Mouse (Mus musculus) megakaryocyte progenitor cell, adult 5-6 weeks (primary cell): ENCODE data around the gene Tmem115. TPM values are rescaled to one million over a fixed set of nuclear protein-coding genes. Genes with fewer than 3 reads are reported as not detected.
"Not testable (repeated sequence)": the region's sequence is repeated elsewhere in the genome, so short reads cannot be mapped to it uniquely, and the experiment has no call there.

Experiments
- ATAC-seq: replicated peaks from 2 replicates; pipeline ENCODE4 v1.8.0; 2016; ENCODE audit warnings: mild to moderate bottlenecking, moderate TSS enrichment, inconsistent platforms; ENCODE audit not compliant: poor library complexity
- total RNA-seq, 2 experiments: library from RNA; stranded (forward) in 1 of 2; stranded (reverse) in 1 of 2; fragments of 157-497, 149-512 nt in 1 of 2; fragments of 200-1000 nt in 1 of 2; gene quantifications; 2 replicates each; pipeline versions ENCODE4 v1.2.3 to v1.2.4; 2015 to 2017

Gene Tmem115
- total RNA-seq, 2 experiments from 2014 or later = 12.3 to 19.9 TPM

DNA sequence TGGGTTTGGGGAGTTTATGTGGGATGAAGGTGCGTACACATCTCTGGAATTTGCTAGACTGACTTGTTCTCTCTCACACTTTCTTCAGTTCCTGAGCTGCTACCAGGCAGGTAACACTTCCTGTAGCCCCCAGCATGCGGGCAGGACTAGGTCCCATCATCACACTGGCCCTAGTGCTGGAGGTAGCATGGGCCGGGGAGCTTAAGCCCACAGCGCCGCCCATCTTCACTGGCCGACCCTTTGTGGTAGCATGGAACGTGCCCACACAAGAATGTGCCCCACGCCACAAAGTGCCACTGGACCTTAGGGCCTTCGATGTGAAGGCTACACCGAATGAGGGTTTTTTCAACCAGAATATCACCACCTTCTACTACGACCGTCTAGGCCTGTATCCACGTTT lies 36.3 kb downstream of the Tmem115 start:
- ATAC-seq = no peak

DNA sequence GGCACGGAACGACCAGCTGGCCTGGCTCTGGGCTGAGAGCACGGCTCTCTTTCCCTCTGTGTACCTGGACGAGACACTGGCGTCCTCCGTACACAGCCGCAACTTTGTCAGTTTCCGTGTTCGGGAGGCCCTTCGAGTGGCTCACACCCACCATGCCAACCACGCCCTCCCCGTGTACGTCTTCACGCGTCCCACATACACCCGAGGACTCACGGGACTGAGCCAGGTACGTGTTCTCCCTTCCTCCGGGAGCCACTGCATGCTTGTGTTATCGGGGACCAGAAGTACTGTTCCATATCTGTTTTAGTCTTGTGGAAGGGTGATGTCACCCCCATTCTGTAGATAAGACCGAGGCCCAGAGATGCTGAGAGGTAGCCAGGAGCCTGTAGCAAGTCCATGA lies 37.1 kb downstream of the Tmem115 start:
- ATAC-seq = peak; percentile 32

DNA sequence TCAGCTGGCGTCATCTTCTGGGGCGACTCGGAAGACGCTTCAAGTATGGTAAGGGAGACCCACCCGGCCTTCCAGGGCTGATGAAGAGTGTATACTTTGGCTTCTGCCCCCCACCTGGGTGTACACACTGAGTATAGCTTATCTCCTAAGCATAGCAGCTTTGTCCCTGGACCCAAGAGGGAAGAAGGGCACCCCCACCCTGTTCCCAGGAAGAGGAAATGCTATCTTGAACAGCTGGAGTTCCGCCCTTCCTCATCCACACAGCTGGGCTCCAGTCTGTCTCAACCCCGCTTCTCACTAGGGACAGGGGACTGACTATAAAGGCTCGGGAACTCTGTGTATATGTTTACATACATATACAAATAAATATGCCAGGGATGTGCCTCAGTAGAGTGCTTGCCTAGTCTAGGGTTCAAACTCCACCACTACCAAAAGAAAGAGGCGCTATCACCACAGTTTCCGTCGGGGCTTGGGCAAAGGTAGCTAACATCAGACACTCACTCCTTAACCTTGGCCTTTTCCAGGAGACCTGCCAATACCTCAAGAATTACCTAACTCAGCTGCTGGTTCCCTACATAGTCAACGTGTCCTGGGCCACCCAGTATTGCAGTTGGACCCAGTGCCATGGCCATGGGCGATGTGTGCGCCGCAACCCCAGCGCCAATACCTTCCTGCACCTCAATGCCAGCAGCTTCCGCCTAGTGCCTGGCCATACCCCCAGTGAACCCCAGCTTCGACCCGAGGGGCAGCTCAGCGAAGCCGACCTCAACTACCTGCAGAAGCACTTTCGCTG lies 38.0 kb downstream of the Tmem115 start:
- ATAC-seq = no peak

DNA sequence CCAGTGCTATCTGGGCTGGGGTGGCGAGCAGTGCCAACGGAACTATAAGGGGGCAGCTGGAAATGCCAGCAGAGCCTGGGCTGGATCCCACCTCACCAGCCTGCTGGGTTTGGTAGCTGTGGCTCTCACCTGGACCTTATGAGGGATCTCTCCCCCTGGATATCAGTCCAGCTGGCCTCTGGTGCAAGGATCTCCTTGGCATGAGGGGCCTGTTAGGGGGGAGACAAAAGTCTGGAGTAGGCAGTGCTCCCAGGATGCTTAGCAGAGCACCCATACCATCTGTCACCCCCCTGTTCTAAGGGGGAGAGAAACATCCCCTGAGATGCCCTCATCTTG lies 38.5 kb downstream of the Tmem115 start:
- ATAC-seq = no peak

DNA sequence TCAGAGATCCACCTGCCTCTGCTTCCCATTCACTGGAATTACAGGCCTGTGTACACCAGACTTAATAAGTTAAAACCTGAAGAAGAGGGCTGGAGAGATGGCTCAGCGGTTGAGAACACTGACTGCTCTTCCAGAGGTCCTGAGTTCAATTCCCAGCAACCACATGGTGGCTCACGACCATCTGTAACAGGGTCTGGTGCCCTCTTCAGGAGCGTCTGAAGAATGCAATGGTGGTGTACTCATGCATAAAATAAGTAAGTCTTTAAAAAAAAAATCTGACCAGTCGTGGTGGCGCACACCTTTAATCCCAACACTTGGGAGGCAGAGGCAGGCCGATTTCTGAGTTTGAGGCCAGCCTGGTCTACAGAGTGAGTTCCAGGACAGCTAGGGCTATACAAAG lies 40.0 kb downstream of the Tmem115 start:
- ATAC-seq = not testable (repeated sequence)

DNA sequence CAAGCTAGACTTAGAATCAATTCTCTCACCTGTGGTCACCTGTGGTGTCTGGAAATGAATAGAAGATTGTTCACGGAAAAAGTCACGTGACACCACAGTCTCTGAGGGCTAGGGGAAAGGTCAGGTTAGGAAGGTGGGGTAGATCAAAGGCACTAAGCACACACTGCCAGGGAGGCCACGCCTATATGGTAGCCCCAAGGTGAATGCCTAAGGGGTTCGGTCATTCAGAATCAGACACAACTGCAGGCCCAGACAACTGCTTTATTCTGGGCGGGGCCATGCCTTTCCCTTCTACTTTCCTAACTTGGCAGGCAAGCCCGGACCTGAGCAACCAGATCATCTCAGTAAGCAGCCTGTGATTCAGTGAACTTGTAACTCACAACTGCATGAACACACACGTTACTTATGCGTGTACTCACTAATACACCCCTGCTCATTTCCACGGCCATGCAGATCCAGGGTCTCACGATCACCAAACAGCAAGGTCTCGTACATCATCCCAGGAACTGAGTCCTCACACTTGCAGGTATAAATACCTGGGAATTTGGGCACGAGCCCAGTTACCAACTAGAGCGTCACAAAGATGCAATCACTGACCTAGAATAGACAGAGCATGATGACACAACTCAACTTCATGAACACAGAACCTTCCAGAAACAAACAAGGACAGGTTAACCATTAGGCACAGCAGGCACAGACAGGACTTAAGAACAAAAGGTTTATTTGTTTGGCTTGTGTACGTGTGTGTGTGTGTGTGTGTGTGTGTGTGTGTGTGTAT lies 42.0 kb downstream of the Tmem115 start:
- no peak for ATAC-seq

DNA sequence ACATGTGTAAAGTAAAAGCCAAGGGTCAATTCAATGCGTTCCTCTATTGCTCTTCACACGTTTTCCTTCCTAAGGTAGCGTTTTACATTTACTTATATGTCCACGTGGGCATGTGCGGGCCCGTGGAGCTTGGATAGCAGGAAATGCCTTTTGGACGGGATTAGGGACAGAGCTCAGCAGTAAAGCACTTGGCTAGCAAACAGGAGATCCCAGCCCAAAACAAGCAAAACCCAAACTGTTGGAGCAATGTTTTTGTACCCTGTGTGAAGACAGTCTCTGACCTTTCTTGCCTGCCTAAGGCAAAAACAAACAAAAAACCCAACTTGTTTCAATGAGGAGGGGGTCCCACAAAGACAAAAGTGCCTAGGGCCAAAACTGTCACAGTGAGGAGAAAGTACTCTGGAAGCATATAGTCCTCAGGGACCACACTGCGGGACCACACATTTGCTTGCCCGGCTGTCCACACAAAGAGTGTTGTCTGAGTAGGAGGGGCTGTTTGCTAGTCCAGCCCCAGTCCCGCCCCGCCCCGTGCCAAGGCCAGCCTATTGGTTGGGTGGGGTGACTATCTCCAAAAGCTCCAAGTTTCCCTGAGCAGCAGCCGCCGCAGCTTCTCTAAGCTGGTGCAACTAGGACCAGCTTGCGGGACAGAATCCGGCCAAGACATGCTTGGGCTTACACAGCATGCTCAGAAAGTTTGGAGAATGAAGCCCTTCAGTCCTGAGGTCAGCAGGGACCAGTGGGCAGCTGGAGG lies 42.8 kb downstream of the Tmem115 start, which contains the start of gene Hyal1:
Hyal1 (plus strand) TSS at position 571 of the 751 bp plus-strand sequence.
- peak; percentile 71 for ATAC-seq

DNA sequence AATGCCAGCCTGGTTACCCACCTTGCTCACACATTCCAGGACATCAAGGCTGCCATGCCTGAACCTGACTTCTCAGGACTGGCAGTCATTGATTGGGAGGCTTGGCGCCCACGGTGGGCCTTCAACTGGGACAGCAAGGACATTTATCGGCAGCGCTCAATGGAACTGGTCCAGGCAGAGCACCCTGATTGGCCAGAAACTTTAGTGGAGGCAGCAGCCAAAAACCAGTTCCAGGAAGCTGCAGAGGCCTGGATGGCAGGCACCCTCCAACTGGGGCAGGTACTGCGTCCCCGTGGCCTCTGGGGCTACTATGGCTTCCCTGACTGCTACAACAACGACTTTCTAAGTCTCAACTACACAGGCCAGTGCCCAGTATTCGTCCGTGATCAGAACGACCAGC lies 44.1 kb downstream of the Tmem115 start:
- ATAC-seq = no peak

DNA sequence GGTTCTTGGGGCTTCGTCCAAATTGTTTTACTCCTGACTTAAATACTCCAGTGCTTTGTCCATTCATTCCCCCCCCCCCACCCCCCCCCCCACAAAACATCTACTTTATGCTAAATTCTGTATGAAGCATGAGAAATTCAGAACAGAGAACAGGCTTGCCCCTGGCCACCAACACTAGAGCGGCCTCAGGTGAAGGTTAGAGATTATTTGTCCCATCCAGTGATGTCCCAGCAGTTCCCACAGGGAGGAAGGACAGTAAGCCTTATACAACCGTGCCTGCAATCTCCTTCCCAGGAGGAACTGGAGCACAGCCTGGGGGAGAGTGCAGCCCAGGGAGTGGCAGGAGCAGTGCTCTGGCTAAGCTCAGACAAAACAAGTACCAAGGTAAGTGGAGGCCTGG lies 44.8 kb downstream of the Tmem115 start, which contains the start of gene Naa80:
Naa80 (plus strand) TSS at position 301 of the 400 bp plus-strand sequence.
- ATAC-seq = no peak

DNA sequence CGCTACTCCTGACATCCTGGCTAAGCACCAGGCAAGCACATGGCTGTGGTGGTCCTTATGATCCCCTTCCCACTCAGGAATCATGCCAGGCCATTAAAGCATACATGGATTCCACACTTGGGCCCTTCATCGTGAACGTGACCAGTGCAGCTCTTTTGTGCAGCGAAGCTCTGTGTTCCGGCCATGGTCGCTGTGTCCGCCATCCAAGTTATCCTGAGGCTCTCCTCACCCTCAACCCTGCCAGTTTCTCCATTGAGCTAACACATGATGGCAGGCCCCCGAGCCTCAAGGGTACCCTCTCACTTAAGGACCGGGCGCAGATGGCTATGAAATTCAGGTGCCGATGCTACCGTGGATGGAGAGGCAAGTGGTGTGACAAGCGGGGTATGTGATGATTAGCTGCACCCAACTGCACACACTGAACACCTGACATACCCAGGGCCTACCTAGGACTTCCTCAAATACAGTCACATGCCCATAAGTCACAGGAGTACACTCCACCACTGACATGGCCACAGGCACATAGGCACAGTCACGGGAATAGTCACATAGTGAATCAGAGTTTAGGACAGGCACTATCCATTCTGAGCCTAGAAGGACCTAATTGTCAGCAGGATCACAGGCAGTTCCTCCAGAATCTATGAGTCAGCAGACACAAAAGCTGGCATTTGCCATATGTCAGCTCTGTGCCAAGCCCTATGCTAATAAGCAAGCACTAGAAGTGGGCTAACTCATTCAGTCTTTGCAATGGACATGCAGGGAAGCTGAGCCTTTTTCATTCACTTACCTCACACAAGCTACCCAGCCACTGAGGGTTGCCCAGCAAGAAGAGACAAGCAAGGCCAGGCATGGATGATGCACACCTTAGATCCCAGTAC lies 45.5 kb downstream of the Tmem115 start:
- no peak for ATAC-seq

DNA sequence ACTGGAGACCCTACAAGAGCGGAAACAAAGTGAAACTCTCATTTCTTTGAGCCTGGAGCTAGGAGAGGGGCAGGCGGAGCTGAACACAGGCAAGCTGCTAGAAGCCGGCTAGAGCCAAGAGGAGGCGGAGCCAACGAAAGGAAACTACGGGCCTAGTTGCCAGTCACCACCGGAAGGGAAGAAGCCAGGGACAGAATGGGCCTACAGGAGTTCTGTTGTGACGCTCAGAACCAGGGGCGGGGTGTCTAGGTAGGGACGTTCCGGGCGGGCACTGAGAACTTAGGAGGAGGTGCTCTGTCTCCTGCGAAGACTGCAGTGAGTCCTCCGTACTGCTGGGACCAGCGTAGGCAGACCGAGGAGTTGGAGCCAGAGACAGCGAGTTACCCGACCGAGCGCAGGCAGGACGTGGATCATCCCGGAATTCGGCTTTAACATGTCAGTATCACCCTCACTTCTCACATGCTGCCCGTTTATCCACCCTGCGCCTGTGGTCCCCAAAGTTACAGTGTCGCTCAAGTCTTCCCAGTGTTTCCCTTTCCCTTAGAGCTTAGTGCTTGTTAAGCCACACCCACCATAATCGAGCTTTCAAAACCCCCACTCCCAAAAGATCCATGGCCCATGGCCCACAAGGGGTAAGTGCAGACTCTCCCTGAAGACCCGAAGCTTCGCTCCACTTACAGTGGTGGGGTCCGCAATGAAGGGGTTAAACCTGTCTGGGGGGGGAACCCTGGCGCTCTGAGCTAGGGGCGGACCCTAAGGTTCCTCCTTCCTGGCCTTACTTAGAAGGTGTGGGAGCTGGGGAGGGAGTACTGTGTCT lies 47.0 kb downstream of the Tmem115 start, which contains the start of gene Hyal3:
Hyal3 (plus strand) TSS at position 318 of the 817 bp plus-strand sequence.
- peak; percentile 84 for ATAC-seq

DNA sequence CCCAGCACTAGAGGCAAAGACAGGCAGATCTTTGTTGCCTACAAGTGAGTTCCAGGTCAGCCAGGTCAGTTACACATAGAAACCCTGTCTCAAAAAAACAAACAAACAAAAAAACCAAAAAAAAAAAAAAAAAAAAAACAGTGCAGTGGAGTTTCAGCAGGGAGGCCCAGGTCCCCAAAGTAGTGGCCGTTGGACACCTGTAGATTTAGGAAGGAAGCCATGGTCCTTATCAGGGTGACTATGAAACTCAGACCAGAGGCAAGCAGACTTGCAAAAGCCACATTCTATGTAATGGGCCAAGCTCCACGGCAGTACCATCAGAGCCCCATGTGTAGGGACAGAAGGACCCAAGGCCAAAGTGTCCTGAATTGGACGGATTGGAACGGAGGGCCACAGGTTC lies 47.8 kb downstream of the Tmem115 start:
- ATAC-seq = no peak

DNA sequence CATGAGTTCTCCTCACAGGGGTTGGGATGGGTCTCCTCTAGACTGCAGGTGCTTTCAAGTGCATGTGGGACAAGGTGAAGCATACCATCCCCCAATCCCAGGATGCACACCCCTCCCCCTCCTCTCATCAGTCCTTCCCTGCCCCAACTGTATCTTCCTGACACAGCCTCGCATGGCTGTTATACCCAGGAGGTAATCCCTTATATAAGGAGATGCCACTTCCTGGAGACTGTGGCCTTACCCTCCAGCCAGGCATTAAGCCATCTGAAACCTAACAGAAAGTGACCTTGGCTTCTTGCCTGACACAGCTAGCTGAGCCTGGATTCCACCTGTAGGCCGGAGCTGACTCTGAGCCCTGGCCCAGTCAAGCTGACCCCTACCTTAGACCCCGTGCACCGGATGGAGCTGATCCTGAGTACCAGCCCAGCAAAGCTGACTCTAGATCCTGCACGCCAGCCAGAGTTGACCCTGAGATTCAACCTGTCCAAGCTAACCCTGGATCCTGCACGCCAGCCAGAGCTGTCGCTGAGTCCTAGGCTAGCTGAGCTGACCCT lies 48.8 kb downstream of the Tmem115 start:
- ATAC-seq = no peak

DNA sequence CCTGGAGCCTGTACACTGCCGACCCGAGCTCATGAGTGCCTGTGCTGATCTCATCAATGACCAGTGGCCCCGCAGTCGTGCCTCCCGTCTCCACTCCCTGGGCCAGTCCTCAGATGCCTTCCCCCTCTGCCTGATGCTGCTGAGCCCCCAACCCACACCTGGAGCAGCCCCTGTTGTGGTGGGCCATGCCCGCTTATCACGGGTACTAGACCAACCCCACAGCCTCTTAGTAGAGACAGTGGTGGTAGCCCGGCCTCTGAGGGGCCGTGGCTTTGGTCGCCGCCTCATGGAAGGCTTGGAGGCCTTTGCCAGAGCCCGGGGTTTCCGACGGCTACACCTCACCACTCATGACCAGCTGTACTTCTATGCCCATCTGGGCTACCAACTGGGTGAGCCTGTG lies 49.4 kb downstream of the Tmem115 start:
- no peak for ATAC-seq

DNA sequence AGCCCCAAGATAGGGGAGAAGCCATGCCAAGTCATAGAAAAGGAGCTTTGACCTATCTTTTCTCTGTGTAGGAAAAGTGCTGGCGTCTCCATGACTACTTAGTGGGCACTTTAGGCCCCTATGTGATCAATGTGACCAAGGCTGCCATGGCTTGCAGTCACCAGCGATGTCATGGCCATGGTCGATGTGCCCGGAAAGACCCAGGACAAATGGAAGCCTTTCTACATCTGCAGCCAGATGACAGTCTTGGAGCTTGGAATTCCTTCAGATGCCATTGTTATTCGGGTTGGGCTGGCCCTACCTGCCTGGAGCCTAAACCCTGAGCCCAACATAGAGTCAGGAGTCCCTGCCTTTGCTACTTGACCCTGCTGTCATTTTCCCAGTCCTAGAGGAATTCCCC lies 52.8 kb downstream of the Tmem115 start:
- ATAC-seq = no peak

DNA sequence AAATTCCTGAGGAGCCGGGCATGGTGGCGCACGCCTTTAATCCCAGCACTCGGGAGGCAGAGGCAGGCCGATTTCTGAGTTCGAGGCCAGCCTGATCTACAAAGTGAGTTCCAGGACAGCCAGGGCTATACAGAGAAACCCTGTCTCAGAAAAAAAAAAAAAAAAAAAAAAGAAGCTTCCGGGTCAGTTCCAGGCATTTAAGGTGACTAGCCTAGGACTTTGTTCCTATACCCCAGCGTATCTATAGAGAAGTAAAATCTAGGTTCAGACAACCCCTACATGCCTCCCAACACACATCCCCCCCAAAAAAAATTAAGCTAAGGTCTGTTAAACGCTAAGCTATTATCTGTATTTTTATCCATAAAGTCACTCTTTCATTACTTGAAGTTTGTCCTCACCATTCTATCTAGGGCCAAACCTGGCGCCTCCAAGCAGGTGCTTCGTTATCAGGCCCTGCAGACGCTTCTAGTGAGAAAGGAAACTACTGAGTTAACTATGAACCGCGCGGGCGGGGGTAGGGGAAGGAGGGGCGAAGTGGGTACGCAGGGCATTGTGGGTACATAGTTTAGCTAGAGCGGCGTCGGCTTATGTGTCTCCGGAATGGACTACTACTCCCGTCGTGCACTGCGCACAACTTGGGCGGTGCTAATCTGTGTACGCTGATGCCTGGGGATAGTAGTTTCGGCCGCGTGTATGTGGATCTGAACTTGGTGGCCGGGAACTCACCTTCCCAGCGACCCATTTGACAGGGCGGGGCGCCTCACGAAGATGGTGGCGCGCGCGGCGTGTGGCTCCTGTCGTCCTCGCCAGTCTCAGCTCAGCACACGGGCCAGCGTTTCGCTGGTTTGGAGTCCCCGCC lies 53.5 kb downstream of the Tmem115 start, which contains the start of gene Ifrd2:
Ifrd2 (plus strand) TSS at position 669 of the 859 bp plus-strand sequence.
- peak; percentile 86 for ATAC-seq

DNA sequence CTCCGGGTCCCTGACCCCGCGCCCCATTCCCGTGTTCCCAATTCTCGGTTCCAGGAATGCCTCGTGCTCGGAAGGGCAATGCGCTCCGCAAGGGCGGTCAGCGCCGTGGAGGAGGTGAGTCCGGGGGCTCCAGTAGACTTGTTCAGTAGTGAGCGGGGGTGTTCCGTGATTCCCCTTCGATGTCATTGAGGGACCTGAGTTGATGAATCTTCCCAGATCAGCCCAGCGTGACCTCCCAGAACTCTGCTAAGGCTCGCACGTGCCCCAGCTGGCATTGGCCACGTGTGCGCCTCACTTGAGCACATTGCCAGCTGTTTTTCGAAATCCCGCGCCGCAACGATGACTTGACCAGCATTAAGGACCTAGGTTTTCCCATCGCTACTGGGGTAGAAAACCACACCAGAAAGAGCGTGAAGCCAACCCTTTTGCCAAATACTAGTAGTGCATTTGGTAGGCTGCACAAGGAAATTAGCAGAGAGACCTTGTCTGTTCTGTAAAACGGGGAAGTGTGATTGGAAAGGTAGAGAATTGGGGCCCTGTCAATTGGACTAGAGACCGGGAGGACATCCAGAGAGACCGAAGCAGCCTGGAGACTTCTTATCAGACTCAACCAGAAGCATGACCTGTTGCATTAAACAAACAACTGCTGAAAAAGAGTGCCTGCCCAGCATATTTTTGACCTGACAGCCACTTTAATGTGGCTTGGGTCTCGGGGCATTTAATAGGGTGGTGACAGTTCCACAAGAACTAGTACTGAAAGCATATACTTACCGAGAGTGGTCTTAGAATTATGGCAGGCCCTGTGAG lies 54.3 kb downstream of the Tmem115 start:
- peak; percentile 24 for ATAC-seq
